In genomic region chr8:9157141-9157781, GRCm38 (mm10) we compare ENCODE assay signal across 10 mouse cellular contexts.
DNase-seq lines count a peak whose midpoint lies in the region; ATAC-seq and TF ChIP-seq lines count a peak whose summit lies in the region.
"Had no signal": no experiment of that assay in that cellular context is flagged by ENCODE, and none has a peak within 500 bp of the region (broad histone marks: within the 10 kb centered on the region; RNA-seq: fewer than 3 reads in every experiment).

No protein-coding gene starts in this region.

- TF ChIP-seq CTCF in left cerebral cortex, adult 2 months (IDR thresholded peaks at IDR 0.05) = no peak

- peaks cover 33% of the 10 kb centered on the region for H3K4me1 ChIP-seq in hindbrain, embryonic 12.5 days

- no peaks in the 10 kb centered on the region for H3K9me3 ChIP-seq in hindbrain, embryonic 12.5 days (replicated peaks)

- peak; percentile 18 for DNase-seq in Muller cell, postnatal 12 days (ENCODE audit: inconsistent ontology term)
- peak; percentile 84 for DNase-seq in embryo, embryonic 10 days (ENCODE audit: low spot score)
- DNase-seq in c-Kit-positive CD71-positive TER-119-positive erythroid progenitor cells, embryonic 14.5 days (ENCODE audit: low spot score) = no peak
- DNase-seq in left cerebral cortex, adult 2 months (ENCODE audit: extremely low spot score in 1 of 2, low spot score in 2 of 2) = no peak
- DNase-seq in cerebellum, postnatal 14 days = no peak
- no peak for DNase-seq in kidney, adult 11 months
- DNase-seq: cerebellum, adult 8-10 months; right cerebral cortex, postnatal 25 days had no signal

- H3K27ac ChIP-seq in hindbrain, embryonic 12.5 days = peak overlapping the region; percentile 73
- H3K27ac ChIP-seq in left cerebral cortex, adult 2 months = no peak overlapping the region

- H3K4me3 ChIP-seq in hindbrain, embryonic 12.5 days = no peak overlapping the region
- no peak overlapping the region for H3K4me3 ChIP-seq in left cerebral cortex, adult 2 months

- 0 out of 2 replicates have a peak overlapping the region, but pooled peaks have one; percentile 38 for H3K9ac ChIP-seq in hindbrain, embryonic 12.5 days

- peak overlapping the region; percentile 40 for H3K4me2 ChIP-seq in hindbrain, embryonic 12.5 days (replicated peaks)

- 9% methylated on average over 23 of the region's 23 CpGs for WGBS in hindbrain, embryonic 12.5 days

- H3K27me3 ChIP-seq in hindbrain, embryonic 12.5 days = no peaks in the 10 kb centered on the region

- H3K36me3 ChIP-seq in hindbrain, embryonic 12.5 days = no peaks in the 10 kb centered on the region

- intact Hi-C loops in left cerebral cortex, adult 2 months (cut with DNase I) = no loop called here

- ATAC-seq in hindbrain, embryonic 12.5 days (ENCODE audit: low FRiP score) = peak; percentile 35; the same call in 1 of the 2 replicates
- ATAC-seq in megakaryocyte progenitor cell, adult 5-6 weeks (replicated peaks; ENCODE audit: poor library complexity) = peak; percentile 95

Comparison
In these comparisons a context has a peak if more than half of its experiments do, and no peak if none do; other contexts are left out.
1. DNase-seq: peak in Muller cell, postnatal 12 days (single experiment) and embryo, embryonic 10 days (single experiment); none in c-Kit-positive CD71-positive TER-119-positive erythroid progenitor cells, embryonic 14.5 days (single experiment), left cerebral cortex, adult 2 months (0 of 2), cerebellum, postnatal 14 days (0 of 2) and kidney, adult 11 months (single experiment).